Mouse (Mus musculus): ENCODE measurements around the gene Mff. TPM values are rescaled to one million over a fixed set of nuclear protein-coding genes. Genes with fewer than 3 reads are reported as not detected.

Gene Mff
- polyA plus RNA-seq (2014; fragmentation: Nextera tagmentation; extraction: Ambion mirVana), result 278 and 290 TPM in 2 replicates

DNA sequence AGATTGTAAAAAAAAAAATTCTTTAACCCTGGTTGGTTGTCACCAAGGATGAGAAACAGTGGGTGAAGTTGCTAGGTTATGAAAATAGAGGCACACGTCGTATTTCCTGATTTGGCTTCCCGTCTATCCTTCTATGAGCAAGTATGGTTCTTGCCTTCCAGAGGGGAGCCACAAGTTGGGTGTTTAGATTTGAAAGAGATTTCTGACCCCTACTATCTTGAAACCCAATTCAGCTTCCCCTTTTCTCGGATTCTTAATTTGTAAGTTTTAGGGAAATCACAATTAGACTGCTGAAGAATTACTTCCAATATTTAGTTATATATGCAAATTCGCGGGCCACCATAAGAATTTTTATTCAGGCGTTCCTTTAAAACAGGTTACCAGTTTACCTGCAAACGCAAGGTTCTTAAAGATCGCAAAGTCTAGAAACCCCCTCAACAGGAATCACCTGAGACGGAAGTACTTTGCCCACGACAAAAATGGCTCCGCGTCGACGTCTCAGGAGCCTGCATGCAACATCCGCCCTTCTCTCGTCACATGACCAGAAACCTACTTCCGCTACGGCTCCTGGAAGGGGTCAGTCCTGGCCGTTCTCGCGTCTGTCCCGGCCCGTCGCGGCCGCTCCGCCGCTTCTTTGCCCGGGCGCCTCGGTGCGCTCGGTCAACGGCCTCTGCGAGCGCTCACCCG is at the start of gene Mff:
Gene Mff, plus strand, starts transcription at position 552 of the 687 bp plus-strand sequence.
- ATAC-seq (ENCODE audit: insufficient read depth, low FRiP score, low TSS enrichment) (peak; percentile 99), DNase-seq (ENCODE audit: low spot score) (peak; percentile 91)
- Histone ChIP-seq H3K36me3 (ENCODE audit: control insufficient read depth, insufficient read depth, low read length) (no peaks in the 10 kb centered on the region), H3K4me2 (ENCODE audit: low read depth) (peak within 1 kb of the TSS; percentile 87), H3K27ac (ENCODE audit: low read depth, low read length) (no peak within 1 kb of the TSS), H3K9me3 (ENCODE audit: control insufficient read depth, low read length) (no peaks in the 10 kb centered on the region), H3K27me3 (ENCODE audit: control insufficient read depth, insufficient read depth, low read length) (no peaks in the 10 kb centered on the region), H3K4me1 (ENCODE audit: control insufficient read depth, insufficient read depth, low read length) (peaks cover 4% of the 10 kb centered on the region), H3K4me3 (ENCODE audit: low read depth, low read length) (peak within 1 kb of the TSS; percentile 85), H3K9ac (ENCODE audit: low read length) (peak within 1 kb of the TSS; percentile 94)
- WGBS, result 10% methylated on average over 38 of the region's 38 CpGs

GRCm38 (mm10) chr1:82686328-82686727 is 38.4 kb upstream of the Mff start:
- ATAC-seq (ENCODE audit: insufficient read depth, low FRiP score, low TSS enrichment) (no peak), DNase-seq (ENCODE audit: low spot score) (no peak)
- Histone ChIP-seq H3K4me1 (ENCODE audit: control insufficient read depth, insufficient read depth, low read length) (no peaks in the 10 kb centered on the region), H3K4me2 (ENCODE audit: low read depth) (no peak overlapping the region), H3K9me3 (ENCODE audit: control insufficient read depth, low read length) (no peaks in the 10 kb centered on the region), H3K27me3 (ENCODE audit: control insufficient read depth, insufficient read depth, low read length) (no peaks in the 10 kb centered on the region), H3K36me3 (ENCODE audit: control insufficient read depth, insufficient read depth, low read length) (no peaks in the 10 kb centered on the region), H3K9ac (ENCODE audit: low read length) (no peak overlapping the region), H3K4me3 (ENCODE audit: low read depth, low read length) (no peak overlapping the region), H3K27ac (ENCODE audit: low read depth, low read length) (no peak overlapping the region)
- 91% methylated on average over 5 of the region's 5 CpGs for WGBS

DNA sequence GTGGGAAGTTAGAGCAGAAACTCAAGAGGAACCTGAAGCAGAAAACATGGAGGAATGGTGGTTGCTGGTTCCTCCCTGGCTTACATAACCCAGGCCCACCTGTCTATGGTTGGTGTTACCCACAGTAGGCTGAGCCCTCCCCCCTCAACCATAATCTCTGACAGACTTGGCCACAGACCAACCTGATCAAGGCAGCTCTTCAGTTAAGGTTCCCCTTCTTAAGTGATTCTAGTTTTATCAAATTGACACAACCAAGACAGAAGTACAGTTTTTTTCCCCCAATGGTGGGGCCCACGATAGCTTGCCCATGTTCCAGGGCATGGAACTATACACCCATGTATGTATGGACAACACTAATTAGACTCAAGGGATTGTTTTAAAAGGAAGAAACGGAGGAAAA is 37.8 kb upstream of the Mff start:
- H3K9me3 ChIP-seq (ENCODE audit: control insufficient read depth, low read length), result no peaks in the 10 kb centered on the region
- ATAC-seq (ENCODE audit: insufficient read depth, low FRiP score, low TSS enrichment) (no peak), DNase-seq (ENCODE audit: low spot score) (no peak)
- H3K4me1 ChIP-seq (ENCODE audit: control insufficient read depth, insufficient read depth, low read length), result no peaks in the 10 kb centered on the region
- H3K4me3 ChIP-seq (ENCODE audit: low read depth, low read length), result no peak overlapping the region
- H3K4me2 ChIP-seq (ENCODE audit: low read depth), result no peak overlapping the region
- WGBS, result 80% methylated on average over 2 of the region's 2 CpGs
- H3K27ac ChIP-seq (ENCODE audit: low read depth, low read length), result no peak overlapping the region
- no peaks in the 10 kb centered on the region for H3K27me3 ChIP-seq (ENCODE audit: control insufficient read depth, insufficient read depth, low read length)
- no peaks in the 10 kb centered on the region for H3K36me3 ChIP-seq (ENCODE audit: control insufficient read depth, insufficient read depth, low read length)
- H3K9ac ChIP-seq (ENCODE audit: low read length), result no peak overlapping the region

DNA sequence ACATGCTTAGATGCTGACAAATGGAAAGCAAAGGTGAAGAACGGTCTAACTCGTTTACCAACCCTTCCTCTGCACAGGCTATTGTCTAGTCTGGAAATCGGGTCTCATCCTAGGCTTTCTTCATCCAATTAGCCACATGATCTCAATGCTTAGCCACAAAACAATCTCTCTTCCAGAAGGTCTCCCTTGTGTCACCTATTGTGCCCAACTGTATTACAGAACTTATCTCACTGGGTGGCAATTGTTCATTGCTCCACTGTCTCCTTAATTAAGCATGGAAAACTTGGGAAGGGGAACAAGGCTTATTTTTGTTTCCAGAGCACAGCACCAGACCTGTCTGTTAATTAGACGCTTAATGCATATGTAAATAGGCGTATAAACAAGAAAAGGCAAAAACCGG is 36.8 kb upstream of the Mff start:
- Histone ChIP-seq H3K36me3 (ENCODE audit: control insufficient read depth, insufficient read depth, low read length) (no peaks in the 10 kb centered on the region), H3K4me3 (ENCODE audit: low read depth, low read length) (no peak overlapping the region), H3K9ac (ENCODE audit: low read length) (no peak overlapping the region), H3K4me1 (ENCODE audit: control insufficient read depth, insufficient read depth, low read length) (no peaks in the 10 kb centered on the region), H3K27ac (ENCODE audit: low read depth, low read length) (no peak overlapping the region), H3K4me2 (ENCODE audit: low read depth) (no peak overlapping the region), H3K9me3 (ENCODE audit: control insufficient read depth, low read length) (no peaks in the 10 kb centered on the region), H3K27me3 (ENCODE audit: control insufficient read depth, insufficient read depth, low read length) (no peaks in the 10 kb centered on the region)
- ATAC-seq (ENCODE audit: insufficient read depth, low FRiP score, low TSS enrichment) (no peak), DNase-seq (ENCODE audit: low spot score) (no peak)
- 86% methylated on average over 6 of the region's 6 CpGs for WGBS

DNA sequence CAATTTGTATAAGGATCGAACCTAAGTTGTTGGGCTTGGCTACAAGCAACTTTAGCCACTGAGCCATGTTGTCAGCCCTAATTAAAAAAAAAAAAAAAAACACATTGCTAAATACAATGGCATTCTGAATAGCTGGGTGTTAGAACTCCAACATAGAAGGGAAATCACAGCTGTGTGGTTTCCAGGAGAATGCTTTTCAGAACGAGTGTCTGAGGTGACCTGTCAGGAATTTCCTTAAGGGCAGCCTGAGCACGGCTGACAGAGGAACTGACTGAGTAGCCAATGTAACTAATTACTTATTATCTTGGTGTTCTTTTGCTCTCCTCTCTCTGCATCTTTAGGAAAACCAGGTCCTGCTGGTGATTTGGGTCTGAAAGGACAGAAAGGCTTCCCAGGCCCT is 28.8 kb upstream of the Mff start:
- WGBS, result 69% methylated on average over 3 of the region's 3 CpGs
- H3K9ac ChIP-seq (ENCODE audit: low read length), result no peak overlapping the region
- H3K9me3 ChIP-seq (ENCODE audit: control insufficient read depth, low read length), result no peaks in the 10 kb centered on the region
- DNase-seq (ENCODE audit: low spot score) (no peak), ATAC-seq (ENCODE audit: insufficient read depth, low FRiP score, low TSS enrichment) (no peak)
- no peaks in the 10 kb centered on the region for H3K4me1 ChIP-seq (ENCODE audit: control insufficient read depth, insufficient read depth, low read length)
- H3K4me2 ChIP-seq (ENCODE audit: low read depth), result no peak overlapping the region
- no peaks in the 10 kb centered on the region for H3K27me3 ChIP-seq (ENCODE audit: control insufficient read depth, insufficient read depth, low read length)
- no peak overlapping the region for H3K27ac ChIP-seq (ENCODE audit: low read depth, low read length)
- H3K36me3 ChIP-seq (ENCODE audit: control insufficient read depth, insufficient read depth, low read length), result no peaks in the 10 kb centered on the region
- H3K4me3 ChIP-seq (ENCODE audit: low read depth, low read length), result no peak overlapping the region

DNA sequence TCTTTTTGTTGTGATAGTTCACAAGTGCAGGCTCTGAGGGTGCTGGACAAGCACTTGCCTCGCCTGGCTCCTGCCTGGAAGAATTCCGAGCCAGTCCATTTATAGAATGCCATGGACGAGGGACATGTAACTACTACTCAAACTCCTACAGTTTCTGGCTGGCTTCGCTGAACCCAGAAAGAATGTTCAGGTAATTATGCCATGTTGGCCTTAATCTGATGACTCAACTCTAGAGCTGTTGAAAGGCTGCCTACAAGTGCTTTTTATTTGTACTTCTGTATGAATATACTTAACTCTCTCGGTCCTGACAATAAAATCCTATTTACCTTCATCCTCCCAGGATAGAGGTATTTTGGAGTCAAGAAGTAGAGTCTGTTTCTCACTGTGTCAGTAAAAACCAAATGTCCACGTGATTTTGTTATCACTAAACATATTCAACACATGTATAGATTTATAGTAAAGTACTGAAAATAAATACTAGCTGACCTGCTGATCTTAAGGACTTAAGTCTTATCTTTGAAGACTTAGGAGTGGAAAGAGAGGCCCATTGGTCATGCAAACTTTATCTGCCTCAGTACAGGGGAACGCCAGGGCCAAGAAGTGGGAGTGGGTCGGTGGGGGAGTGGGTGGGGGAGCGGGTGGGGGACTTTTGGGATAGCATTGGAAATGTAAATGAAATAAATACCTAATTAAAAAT is 6.7 kb upstream of the Mff start:
- H3K27me3 ChIP-seq (ENCODE audit: control insufficient read depth, insufficient read depth, low read length), result no peaks in the 10 kb centered on the region
- H3K9ac ChIP-seq (ENCODE audit: low read length), result no peak overlapping the region
- WGBS, result 81% methylated on average over 9 of the region's 9 CpGs
- no peak for ATAC-seq (ENCODE audit: insufficient read depth, low FRiP score, low TSS enrichment)
- no peaks in the 10 kb centered on the region for H3K9me3 ChIP-seq (ENCODE audit: control insufficient read depth, low read length)
- H3K36me3 ChIP-seq (ENCODE audit: control insufficient read depth, insufficient read depth, low read length), result no peaks in the 10 kb centered on the region
- DNase-seq (ENCODE audit: low spot score), result no peak
- H3K4me1 ChIP-seq (ENCODE audit: control insufficient read depth, insufficient read depth, low read length), result no peaks in the 10 kb centered on the region
- no peak overlapping the region for H3K4me3 ChIP-seq (ENCODE audit: low read depth, low read length)
- no peak overlapping the region for H3K4me2 ChIP-seq (ENCODE audit: low read depth)
- H3K27ac ChIP-seq (ENCODE audit: low read depth, low read length), result no peak overlapping the region

DNA sequence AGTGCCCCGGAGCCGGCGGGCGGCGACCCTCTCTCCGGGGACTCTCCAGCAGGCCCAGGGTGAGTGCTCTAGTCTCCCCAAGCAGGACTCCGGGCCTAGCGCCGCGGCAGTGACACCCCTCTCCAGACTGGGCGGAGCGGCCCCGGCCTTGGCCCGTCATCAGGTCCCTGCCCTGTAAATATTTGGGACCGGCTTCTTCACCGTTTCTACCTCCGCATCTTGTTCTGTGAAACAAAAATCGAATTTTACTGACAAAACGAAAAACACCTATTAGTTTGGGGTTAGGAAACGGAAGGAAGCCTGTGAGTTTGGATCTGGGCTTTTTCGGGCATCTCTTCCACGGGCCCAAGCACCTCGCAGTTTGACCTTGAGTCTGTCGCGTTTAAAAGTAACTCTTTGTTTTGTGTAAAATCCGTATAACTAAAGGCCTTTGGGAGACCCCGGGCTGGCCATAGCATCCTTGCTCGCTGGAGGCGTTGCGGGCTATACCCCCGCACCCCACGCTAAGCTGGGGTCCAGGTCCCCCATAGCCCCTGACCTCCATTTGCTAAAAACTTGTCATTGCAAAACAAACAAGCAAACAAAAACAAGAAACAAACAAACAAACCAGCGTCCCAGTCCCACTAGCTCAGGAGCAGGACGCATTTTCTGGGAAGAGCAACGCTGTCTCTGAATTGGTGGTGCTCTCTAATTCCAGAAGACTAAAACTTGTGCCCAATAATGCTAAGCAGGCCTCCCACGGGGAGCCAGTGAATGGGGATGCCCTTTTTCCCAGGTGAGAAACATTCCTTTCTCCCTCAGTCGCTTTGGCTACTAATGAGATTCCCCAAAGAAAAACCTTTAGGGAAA is 560 bp downstream of the Mff start:
- Histone ChIP-seq H3K36me3 (ENCODE audit: control insufficient read depth, insufficient read depth, low read length) (no peaks in the 10 kb centered on the region; the same call in 1 of the 2 replicates), H3K27me3 (ENCODE audit: control insufficient read depth, insufficient read depth, low read length) (no peaks in the 10 kb centered on the region), H3K4me2 (ENCODE audit: low read depth) (peak overlapping the region; percentile 87), H3K4me3 (ENCODE audit: low read depth, low read length) (peak overlapping the region; percentile 85), H3K27ac (ENCODE audit: low read depth, low read length) (no peak overlapping the region), H3K9me3 (ENCODE audit: control insufficient read depth, low read length) (no peaks in the 10 kb centered on the region), H3K9ac (ENCODE audit: low read length) (peak overlapping the region; percentile 94), H3K4me1 (ENCODE audit: control insufficient read depth, insufficient read depth, low read length) (peaks cover 4% of the 10 kb centered on the region)
- peak; percentile 94 for ATAC-seq (ENCODE audit: insufficient read depth, low FRiP score, low TSS enrichment)
- no peak for DNase-seq (ENCODE audit: low spot score)
- 2% methylated on average over 37 of the region's 37 CpGs for WGBS

DNA sequence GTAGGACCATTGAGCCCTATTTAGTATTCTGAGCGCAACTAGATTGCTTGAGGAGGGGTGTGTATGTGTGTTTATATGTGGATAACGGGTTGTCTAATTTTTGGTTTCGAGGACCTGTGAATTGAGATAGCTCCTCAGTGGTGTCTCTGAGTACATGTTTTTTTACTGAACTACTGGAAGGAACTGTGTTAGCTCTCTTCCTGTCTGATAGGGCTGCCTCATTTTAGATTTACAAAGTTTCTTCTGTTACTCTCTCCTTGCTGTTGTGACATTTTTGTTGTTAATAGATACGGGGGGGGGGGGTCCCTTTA is 1.1 kb downstream of the Mff start:
- no peak for DNase-seq (ENCODE audit: low spot score)
- Histone ChIP-seq H3K9ac (ENCODE audit: low read length) (peak overlapping the region; percentile 94), H3K9me3 (ENCODE audit: control insufficient read depth, low read length) (no peaks in the 10 kb centered on the region), H3K4me3 (ENCODE audit: low read depth, low read length) (peak overlapping the region; percentile 85), H3K27ac (ENCODE audit: low read depth, low read length) (no peak overlapping the region), H3K27me3 (ENCODE audit: control insufficient read depth, insufficient read depth, low read length) (no peaks in the 10 kb centered on the region), H3K36me3 (ENCODE audit: control insufficient read depth, insufficient read depth, low read length) (no peaks in the 10 kb centered on the region; the same call in 1 of the 2 replicates), H3K4me1 (ENCODE audit: control insufficient read depth, insufficient read depth, low read length) (peaks cover 4% of the 10 kb centered on the region), H3K4me2 (ENCODE audit: low read depth) (peak overlapping the region; percentile 87)
- WGBS, result 60% methylated on average over 4 of the region's 4 CpGs
- no peak for ATAC-seq (ENCODE audit: insufficient read depth, low FRiP score, low TSS enrichment)

Data from neural tube, embryonic 11.5 days (tissue).